Mouse (Mus musculus) kidney, postnatal 25 days (tissue): ENCODE measurements at regions not wholly inside any gene's neighbourhood (a gene's known extent, or its start where the extent isn't known, plus 50 kb on each side); places are given as distances from the start of the nearest gene placed in this dataset.

Source experiments
- DNase-seq, 2 experiments: peaks; one replicate each; pipeline ENCODE4 v3.0.0; 2021; ENCODE audit warnings: mixed read lengths in 2 of 2

GRCm38 (mm10) chr12:106607655-106608337 lies 597.8 kb downstream of the Vrk1 start:
- no peak for DNase-seq

GRCm38 (mm10) chr12:106618684-106619083 lies 608.7 kb downstream of the Vrk1 start:
- no peak for DNase-seq

GRCm38 (mm10) chr12:106626786-106627185 lies 616.8 kb downstream of the Vrk1 start:
- no peak for DNase-seq

- no peak for DNase-seq
These were observed 622.5 kb downstream of the Vrk1 start for GRCm38 (mm10) chr12:106632566-106632965.

DNA sequence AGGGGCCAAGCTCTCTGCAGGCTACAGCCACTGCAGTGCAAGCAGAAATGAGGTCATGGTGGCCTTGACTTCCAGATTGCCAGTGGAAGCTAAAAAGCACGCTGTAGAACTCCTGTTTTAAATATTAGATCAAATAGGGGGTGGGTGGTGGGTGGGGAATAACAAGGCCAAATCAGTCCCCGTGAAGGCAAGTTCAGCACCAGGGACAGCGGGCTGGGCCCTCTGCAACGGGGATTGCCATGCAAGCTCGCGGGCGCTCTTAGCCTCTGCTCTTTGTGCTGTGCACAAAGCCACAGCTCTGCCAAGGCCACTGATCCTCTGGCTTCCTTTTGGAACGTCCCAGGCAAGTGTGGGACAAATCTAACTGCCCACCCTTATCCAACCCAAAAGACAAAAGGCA lies 623.1 kb downstream of the Vrk1 start:
- DNase-seq, result peak in 1 of 2 experiments; percentile 3

DNA sequence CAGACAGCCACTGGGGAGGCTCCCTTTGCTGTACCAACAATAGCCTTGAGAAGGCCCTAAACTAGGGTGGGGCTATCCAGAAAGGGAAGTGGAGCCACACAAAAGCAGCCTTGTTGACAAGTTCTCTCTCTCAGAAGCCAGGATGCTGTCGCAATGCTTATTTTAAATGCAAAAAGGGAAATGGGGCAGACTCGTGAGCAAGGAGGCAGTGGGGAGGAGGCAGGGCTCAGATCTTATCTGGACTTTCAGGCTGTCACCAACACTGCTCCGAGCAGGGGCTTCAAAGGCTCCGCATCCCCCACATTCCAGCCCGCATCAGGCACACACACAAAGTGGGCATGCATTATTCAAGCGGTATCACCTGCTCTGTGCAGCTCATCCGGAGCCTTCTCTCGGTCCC lies 648.3 kb downstream of the Vrk1 start:
- no peak for DNase-seq

DNA sequence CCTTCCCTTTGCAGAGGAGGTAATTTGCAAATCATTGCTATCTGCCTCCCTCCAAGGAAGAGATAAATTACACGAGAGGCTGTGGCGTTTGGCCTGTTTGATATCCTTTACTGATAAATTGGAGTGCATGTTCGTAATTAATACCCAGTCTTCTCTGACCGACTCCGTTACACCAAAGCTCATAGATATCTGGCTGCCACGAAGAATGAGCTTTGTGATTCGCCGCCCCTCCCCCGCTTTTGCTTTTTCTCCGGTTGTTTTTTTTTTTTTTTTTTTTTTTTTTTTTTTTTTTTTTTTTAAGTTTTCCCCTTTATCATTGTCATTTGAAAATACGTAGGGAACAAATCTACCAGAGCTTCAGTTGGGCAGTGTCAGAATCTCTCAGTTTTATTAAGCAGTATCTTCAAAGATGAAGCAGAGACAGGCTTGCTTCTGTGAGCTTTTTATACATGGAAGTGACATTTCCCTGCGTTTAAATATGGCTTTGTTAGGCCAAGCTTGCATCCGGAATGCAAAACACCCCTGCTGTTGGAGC lies 663.3 kb downstream of the Vrk1 start:
- DNase-seq, result no peak

DNA sequence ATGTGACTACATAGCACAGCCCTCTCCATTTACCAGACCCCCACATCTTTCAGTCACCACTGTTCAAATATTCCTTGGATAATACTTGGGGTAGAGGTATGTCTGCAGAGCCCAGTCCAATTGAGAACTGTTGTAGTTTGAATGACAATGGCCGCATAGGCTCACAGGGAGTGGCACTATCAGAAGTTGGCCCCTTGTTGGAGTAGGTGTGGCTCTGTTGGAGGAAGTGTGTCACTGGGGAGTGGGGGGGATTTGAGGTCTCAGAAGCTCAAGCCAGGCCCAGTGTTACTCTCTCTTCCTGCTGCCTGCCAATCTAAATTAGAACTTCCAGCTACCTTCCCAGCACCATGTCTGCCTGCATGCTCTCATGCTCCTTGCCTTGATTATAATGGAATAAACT lies 664.7 kb downstream of the Vrk1 start:
- no peak for DNase-seq

- DNase-seq, result no peak
These were observed 666.1 kb downstream of the Vrk1 start for GRCm38 (mm10) chr12:106676136-106676535.

DNA sequence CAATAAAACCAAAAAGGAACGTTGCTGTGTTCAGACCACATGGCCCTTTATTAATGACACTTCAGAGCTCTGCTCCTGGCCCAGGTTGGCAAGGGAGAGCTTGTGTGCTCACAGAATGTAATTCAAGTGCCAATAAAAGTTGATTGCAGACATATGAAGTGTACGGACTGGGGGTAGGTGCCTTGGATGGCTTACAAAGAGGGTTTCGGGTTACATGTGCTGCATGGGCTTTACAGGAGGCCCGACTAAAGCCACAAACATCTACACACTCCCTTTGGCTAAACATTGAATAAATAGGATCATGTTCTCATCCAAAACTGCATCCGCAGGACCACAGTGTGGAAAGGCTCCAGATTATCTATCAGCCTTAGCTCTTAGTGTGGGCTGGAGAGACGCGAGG lies 666.5 kb downstream of the Vrk1 start:
- DNase-seq, result no peak

DNA sequence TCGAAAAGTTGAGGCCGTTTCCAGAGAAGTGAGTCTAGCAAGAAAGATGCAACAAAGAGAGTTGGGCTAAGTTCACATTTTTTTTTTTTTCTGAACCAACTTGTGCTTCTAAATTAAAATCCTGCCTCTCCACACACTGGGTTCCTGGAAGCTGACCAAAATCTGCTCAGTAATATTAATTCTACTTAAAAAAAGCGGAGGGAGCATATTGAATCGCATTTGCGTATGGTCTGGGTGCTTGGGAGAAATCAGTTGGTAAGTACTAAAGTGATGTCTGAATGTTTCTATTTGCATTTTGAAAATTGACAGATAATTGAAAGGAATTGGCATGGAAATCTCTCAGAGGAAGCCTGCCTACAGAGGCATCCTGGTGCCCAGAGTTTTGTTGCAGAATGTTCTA lies 676.0 kb downstream of the Vrk1 start:
- DNase-seq, result no peak

DNA sequence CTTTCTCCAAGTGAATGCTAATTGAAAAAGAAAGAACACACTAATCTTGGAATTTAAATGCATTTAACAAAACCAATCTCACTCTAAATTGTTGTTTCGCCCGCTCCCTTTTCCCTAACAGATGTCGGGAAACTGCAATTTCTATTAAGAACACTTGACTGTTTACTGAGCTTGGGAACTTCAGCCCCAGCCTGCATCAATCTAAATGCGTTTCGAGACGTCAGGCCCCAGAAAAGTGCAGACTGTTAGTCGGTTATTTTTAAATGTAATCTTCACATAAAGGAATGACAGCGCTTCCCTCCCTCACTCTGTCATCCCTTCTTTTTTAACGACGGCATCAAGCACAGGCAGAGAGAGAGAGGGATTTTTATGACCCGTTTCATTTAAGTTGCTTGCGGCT lies 677.7 kb downstream of the Vrk1 start:
- no peak for DNase-seq

- no peak for DNase-seq
These were observed 678.2 kb downstream of the Vrk1 start for GRCm38 (mm10) chr12:106688156-106688740.

GRCm38 (mm10) chr12:106702958-106703357 lies 692.9 kb downstream of the Vrk1 start:
- no peak for DNase-seq

GRCm38 (mm10) chr12:106721271-106722009 lies 711.4 kb downstream of the Vrk1 start:
- DNase-seq, result no peak

DNA sequence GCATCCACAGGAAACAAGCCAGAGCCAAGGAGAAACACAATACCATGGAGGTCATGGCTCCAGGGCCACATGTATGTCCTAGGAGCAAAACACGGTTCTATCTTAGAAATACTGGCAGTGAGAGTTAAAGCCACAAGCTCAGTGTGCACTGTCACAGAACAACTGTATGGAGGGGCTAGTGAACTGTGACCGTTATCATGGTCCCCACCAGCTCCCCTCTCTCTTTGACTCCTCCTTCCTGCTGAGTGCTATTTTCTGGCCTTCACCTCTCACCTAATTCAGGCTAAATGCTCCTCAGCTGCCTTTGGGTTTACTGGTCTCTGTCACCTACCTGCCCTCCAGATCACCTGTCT lies 712.0 kb downstream of the Vrk1 start:
- DNase-seq, result no peak

DNA sequence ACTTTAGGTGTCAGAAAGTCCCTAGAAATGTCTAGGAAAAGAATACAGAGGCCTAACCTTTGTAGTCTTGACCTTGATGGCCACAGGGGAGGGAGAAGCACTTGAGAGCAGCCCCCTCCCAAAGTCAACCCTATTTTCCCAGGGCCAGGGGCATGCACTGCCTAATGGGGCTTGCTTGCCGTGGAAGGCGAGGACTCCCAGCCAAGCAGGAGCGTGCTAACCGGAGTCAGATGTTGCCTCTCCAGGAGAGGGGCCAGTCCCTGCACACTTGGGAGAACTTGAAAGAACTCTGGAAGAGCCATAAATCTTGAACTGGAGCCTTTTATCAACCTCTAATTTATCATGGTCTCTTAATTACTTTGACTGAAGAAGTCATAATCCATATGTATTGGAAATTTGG lies 712.7 kb downstream of the Vrk1 start:
- no peak for DNase-seq

DNA sequence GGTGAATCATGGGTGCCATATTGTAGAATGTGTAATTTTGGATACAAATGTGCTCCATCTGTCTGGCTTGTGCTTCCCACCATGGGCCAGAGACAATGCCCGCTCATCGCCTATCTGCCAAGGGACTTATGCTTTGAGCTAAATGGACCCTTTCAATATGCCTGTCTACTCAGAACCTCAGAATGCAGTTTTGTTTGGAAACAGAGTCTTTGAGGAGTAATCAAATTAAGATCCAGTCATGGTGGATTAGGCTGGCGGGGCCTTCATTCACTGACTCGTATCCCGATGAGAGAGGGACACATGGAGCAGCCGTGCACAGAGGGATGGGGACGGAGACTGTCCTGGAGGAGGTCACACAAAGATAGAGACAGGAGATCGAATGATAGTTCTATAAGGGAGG lies 716.9 kb downstream of the Vrk1 start:
- no peak for DNase-seq

DNA sequence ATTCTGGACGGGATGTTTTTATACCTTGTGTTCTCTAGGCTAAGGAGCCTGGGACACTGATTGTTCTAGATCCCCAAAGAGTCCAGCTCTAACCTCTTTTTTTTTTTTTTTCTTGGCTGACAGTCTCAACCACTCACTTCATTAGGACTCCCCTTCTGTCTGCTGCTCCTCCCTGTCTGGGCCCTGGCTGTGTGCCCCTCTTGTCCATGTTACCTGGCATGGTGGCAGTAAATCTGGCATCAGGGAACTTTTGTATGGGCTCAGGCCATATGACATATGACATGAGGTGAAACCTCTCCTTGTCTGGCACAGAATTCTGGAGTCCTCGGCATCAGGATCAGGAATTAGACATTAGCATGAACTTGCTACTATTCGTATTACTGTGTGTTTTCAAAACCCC lies 717.5 kb downstream of the Vrk1 start:
- no peak for DNase-seq

- no peak for DNase-seq
These were observed 719.7 kb downstream of the Vrk1 start for GRCm38 (mm10) chr12:106729686-106730085.

GRCm38 (mm10) chr12:106732108-106732857 lies 722.3 kb downstream of the Vrk1 start:
- DNase-seq, result no peak

- no peak for DNase-seq
These were observed 738.7 kb downstream of the Vrk1 start for GRCm38 (mm10) chr12:106748765-106749164.

- DNase-seq, result no peak
These were observed 724.9 kb upstream of the 3110018I06Rik start for GRCm38 (mm10) chr12:106763552-106763951.
